Mouse (Mus musculus) cerebellum, postnatal 4 days (tissue): ENCODE results near the gene Ubp1.

Experiments used
- DNase-seq, 2 experiments: peaks; one replicate each; pipeline ENCODE4 v3.0.0; 2022; ENCODE audit warnings: low spot score in 2 of 2, mixed read lengths in 1 of 2

The Ubp1 gene

GRCm38 (mm10) chr9:114014034-114014433 lies 83.3 kb downstream of the Ubp1 start:
- no peak for DNase-seq

DNA sequence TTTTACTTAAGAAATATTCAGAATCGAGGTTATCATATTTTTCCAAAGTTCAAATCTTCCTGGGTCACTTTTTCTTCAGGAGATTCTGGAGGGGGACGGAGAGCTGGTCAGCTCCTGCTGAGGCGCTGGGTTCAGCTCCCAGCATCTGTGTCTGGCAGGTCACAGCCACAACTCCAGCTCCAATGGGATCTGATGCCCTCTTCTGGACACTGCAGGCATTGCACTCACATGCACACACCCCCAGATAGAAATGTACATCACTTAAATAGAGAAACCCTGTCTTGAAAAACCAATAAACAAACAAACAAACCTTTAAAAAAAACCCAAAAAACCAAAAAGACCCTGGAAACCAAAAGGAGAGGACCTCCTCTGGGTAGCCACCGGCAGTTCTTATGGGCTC lies 85.0 kb downstream of the Ubp1 start:
- DNase-seq: no peak

DNA sequence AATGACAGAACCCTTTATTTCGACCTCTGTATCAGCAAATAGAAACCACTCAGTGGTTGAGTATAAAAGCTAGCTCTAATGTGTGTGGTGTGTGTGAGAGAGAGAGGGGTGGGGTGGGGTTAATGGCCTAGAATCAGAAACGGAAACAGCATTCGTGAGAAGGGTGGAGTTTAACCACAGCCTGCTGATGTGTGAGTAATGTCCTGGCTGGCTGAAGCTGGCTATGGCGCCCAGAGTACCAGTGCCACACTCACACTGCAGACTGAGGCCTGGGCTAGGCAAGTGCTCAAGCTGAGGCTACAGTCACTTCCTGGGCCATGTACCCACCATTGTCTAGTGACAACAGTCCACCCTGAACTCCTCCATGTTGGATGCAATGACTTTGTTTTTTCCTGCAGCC lies 85.7 kb downstream of the Ubp1 start:
- DNase-seq: no peak

DNA sequence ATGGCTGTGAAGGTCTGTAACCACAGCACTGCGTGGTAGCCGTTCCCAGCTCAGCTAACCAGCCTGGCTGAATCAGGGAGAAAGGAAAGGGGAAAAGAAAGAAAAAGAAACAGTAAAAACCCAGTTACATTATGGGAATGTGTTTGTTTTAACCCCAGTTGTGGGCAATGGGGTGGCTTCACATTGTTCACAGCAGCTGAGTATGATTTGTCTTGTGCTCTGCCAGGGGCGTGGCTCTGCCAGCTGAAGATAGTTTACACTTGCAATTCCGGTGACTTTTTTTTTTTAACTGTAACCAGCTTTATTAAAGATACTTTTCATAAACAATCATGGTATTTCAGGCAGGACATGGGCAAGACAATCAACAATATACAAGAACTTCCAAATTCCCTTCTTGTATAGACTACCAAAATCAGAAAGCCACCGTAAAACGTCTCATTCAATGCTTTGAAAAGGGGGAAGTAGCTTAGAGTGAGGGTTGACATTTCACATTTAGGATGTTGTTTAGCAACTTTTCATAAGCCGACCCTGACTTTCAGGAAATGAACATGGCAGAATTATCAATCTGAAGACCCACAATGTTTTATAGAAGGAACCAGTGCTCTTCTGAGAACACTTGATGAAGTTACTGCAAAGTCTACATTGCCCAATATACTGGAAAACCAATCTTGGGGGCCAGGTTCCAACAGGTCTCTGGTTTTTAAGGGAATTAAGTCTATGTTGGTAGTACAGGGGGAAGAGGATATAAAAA lies 88.5 kb downstream of the Ubp1 start:
- no peak for DNase-seq

- no peak for DNase-seq
Observed at GRCm38 (mm10) chr9:114022141-114022540, 91.4 kb downstream of the Ubp1 start.

DNA sequence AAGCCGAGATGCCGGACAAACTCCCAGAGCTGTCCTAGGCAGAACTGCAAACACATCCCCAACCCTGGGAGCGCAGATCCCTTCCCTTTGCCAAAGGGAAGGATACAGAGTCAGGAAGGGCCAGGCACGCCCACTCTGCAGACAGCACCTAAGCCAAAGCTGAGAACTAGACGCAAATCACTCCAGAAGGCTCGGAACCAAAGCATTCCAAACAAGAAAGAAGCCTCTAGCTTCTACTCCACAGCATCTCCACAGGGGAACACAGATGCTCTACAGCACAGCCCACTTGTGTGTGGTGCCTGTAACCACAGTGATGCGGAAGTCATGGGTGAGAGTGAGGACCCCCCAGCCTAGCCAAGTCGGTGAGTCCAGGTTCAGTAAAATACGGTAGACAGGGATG lies 94.4 kb downstream of the Ubp1 start:
- no peak for DNase-seq

- DNase-seq: no peak
Observed at GRCm38 (mm10) chr9:114025846-114026245, 95.1 kb downstream of the Ubp1 start.

GRCm38 (mm10) chr9:114026261-114026934 lies 95.7 kb downstream of the Ubp1 start:
- peak; percentile 73 to 81 for DNase-seq
